Mouse (Mus musculus) cerebral cortex, adult 2 months (tissue): ENCODE data around the gene Iqce.

Source experiments
- WGBS: fragments of 180-500 bp; shearing (Covaris S2); methylation state at CpG from one replicate; pipeline ENCODE4 v1.1.7; 2018; 5-methylcytosine and 5-hydroxymethylcytosine counted together

The Iqce gene

DNA sequence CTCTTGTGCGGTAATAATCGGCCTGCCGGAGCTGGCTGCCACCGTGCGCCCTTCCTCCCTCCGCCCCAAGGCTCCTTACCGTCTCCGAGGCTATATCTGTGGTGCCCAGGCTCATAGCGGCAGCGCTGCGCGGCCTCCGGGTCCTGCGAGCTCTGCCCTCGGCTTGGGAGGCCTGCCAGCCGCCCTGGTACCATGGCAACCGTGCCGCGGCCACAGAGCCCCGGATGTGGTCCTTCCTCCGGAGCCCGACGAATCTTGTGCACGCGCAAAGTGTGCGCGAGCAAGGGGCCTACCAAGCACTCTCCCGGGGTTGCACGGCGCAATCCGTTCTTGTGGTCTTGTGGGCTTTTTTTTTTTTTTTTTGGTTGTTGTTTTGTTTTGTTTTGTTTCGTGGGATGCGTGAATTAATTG lies at the start of gene Iqce:
Gene Iqce (minus strand): TSS at position 276 of the 411 bp plus-strand sequence.
- WGBS = under 1% methylated on average over 33 of the region's 33 CpGs

DNA sequence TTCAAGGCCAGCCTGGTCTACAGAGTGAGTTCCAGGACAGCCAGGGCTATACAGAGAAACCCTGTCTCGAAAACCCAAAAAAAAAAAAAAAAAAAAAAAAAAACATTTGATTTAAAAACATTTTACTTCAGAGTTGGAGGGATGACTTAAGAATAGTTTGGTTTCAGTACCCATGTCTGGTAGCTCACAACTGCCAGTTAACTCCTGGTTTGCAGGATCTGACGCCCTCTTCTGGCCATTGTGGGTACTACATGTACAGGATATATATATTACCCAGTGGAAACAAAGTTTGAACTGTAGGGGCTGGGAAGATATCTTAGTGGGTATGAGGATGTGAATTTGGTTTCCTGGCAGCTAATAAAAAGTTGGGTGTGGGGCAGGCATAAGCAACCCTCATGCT lies 48.7 kb upstream of the Iqce start:
- WGBS = 2% methylated on average over 1 of the region's 2 CpGs

DNA sequence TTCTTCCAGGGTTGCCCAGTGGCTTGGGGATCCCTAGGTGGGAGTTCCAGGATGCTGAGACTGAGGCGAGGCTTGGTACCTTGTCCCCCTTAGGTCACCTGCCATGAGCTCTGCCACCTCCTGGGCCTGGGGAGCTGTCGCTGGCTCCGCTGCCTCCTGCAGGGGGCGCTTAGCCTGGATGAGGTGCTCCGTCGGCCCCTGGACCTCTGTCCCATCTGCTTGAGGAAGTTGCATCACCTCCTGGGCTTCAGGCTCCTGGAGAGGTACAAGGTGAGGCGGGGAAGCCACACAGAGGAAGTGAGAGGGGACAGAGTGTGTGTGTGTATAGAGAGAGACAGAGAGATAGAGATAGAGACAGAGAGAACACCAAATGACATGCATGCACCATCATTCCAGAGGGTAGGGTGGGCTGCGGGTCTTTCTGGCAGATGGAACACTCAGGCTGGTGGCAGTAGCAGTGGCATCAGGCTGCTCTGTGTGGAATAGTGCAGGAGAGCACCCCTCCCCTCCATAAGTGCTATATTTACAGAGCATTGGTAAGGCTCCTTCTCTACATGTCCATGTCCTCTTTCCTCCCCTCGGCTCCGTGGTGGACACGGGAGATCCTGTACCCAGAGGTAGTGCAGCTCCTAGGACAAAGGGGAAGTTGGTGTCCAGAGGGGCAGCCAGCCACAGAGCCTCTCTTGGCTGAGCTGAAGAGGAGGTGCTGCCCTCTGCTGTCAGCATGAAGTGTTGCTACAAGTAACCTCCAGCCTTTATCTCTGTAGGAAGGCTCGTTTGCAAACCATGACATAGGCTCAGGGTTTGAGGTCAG lies 47.1 kb upstream of the Iqce start:
- WGBS = 17% methylated on average over 12 of the region's 12 CpGs

DNA sequence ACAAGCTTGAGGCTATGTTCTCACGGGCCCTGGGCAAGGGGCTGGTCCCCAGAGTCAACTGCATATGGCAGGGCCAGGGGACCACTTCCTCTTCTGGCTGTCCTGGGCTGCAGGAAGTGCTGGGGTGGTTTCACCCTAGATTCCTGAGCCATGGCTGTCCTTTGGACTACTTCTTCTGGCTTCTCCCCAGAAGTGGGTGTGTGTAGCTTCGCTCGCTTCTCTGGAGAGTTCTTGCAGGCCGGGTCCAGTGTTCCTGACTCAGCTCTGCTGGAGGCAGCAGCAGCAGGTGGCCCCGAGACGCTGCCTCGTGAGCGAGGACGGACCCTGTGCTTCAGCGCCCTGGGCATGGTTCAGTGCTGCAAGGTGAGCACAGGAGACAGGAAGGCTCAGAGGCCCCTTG lies 46.2 kb upstream of the Iqce start:
- WGBS = 75% methylated on average over 10 of the region's 10 CpGs

GRCm38 (mm10) chr5:140743706-140744131 lies 41.5 kb upstream of the Iqce start:
- 50% methylated on average over 12 of the region's 12 CpGs for WGBS

- WGBS = 69% methylated on average over 11 of the region's 11 CpGs
These were observed 38.9 kb upstream of the Iqce start for GRCm38 (mm10) chr5:140741040-140741439.

DNA sequence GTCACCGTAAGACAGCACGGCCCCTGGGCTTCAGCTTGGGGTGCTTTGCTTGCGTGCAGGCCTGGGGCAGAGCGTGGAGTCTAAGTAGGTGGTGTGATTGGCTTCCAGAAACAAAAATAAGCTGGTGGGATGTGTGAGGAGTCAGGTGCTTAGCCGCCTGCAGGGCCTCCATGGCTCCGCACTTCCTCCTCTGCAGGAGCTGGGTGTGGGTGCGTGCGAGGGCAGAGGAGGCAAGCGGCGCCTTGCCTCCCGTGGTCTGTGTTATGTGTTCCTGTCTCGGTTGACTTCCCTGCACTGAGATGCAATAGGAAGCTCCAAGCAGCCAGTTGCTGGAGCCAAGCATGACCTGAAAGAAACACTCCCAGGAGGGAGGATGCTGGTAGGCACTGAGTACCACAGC lies 37.6 kb upstream of the Iqce start:
- 39% methylated on average over 12 of the region's 12 CpGs for WGBS

DNA sequence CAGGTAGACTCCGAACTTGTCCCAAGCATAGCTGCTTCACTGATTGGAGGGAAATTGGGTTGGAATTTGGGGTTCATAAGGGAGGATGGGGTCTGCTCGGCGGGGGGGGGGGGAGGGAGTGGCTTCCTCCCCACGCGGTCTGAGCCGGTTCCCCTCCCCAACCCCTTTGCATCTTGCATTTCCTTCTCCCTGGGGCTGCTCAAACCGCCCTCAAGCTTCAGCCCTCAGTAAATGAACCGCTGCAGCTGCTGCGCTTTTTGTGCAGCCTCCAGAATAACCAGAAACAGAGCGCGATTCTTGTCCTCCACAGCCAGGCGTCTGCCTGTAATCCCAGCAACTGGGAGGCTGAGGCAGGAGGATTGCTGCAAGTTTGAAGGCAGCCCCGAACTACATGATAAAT lies 34.0 kb upstream of the Iqce start:
- 27% methylated on average over 13 of the region's 13 CpGs for WGBS

DNA sequence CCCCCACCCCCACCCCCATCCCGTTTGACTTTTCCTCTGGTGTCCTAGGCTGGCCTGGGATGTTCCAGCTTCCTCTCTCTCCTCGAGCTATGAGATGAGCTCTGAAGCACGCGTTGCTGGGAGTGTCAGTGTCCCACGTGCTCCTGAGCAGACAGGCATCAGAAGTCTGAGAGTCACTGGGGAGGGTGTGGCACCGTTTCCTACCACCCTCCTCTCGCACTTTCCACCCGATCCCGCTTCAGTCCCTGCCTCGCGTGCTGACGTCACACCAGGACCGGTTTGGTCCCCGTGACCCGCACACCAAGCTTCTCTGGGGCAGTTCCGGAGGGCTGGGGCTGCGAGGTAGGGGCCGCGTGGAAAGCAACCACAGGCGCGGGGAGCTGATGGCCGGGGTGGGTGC lies 33.1 kb upstream of the Iqce start:
- 3% methylated on average over 22 of the region's 22 CpGs for WGBS

- 83% methylated on average over 3 of the region's 3 CpGs for WGBS
These were observed 31.2 kb upstream of the Iqce start for GRCm38 (mm10) chr5:140733336-140733735.

DNA sequence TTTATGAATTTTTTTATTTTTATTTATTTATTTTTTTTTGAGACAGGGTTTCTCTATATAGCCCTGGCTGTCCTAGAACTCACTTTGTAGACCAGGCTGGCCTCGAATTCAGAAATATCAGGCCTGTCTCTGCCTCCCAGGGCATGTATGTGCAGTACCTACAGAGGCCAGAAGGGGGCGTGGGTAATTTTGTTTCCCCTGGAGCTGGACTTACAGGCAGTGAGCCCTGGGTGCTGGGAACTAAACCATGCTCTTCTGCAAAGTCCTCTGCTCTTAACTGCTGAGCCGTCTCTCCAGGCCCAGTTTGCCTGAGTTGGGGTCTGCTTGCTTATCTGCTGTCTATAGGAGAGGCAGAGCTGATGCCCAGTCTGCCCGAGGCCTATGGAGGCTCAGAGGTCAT lies 30.0 kb upstream of the Iqce start:
- WGBS = 74% methylated on average over 4 of the region's 4 CpGs

DNA sequence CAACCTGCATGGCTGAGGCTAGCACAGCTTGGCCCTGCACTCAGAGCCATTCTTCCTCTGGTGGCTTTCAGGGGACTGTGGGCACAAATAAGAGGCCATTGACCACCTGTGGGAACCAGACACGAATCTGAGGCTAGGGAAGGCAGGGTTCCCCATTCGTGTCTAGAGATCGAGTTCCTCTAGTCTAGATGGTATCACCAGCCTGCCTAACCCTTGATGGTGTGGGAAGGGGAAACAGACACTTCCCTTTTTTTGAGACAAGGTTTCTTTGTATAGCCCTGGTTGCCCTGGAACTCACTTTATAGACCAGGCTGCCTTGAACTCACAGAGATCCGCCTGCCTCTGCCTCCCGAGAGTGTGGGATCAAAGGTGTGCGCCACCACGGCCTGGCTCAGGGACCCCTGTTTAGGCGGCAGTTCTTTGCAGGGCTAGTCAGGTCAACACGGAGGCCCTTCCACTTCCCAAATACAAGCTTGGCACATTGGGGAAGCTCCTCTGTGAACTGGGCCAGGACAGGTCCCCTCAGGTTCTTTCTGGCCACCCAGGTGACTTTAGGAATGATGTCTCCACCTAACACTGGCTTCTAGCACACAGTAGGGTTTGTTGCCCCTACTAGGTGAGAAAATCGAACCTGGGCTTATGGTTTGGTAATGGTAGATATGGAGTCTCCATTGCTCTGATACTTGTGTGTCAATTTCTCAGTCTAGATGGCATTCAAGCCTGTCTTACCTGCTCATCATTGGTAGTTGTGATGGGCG lies 29.0 kb upstream of the Iqce start:
- 93% methylated on average over 11 of the region's 11 CpGs for WGBS

DNA sequence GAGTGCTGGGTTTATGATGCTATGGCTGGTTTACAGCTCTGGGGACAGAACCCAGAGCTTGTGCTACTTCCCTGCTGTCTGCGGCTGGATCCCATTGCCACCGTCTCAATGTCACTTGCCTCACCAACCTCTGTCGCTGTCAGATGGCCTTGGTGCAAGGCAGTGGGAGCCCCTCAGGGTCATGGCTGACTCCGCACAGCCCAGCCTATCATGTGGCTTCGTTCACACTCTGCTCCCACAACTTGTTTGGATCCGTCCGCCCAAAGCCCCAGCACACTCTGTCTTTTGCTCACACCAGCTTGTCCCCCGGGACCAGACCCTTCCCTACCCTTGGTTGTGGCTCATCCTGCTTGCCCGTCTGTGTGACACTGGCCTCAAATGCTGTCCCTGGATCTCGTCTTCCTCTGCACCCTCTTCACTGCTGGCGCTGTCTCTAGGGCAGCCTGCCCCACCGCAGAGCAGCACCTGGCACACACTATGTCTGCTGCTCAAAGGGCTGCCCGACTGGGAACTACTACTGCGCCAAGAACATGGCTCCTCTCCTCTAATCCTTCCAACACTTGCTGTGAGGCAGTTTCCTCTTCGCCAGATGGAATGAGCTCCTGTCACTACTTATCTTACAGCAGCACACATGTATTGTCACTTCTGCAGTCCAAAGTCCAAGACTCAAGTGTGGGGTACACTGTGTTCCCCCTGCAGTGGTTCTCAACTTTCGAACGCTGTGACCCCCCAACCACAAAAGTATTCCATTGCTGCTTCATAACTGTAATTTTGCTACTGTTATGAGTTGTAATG lies 25.0 kb upstream of the Iqce start:
- 77% methylated on average over 17 of the region's 17 CpGs for WGBS

GRCm38 (mm10) chr5:140726062-140726839 lies 24.1 kb upstream of the Iqce start:
- 64% methylated on average over 7 of the region's 7 CpGs for WGBS

GRCm38 (mm10) chr5:140723822-140724221 lies 21.6 kb upstream of the Iqce start, which contains the start of gene Amz1:
Gene Amz1, plus strand, starts transcription at chr5:140724127.
- 20% methylated on average over 13 of the region's 13 CpGs for WGBS

GRCm38 (mm10) chr5:140722121-140722520 lies 19.9 kb upstream of the Iqce start:
- WGBS = 75% methylated on average over 3 of the region's 3 CpGs

- 63% methylated on average over 7 of the region's 7 CpGs for WGBS
These were observed 18.6 kb upstream of the Iqce start for GRCm38 (mm10) chr5:140720773-140721172.

DNA sequence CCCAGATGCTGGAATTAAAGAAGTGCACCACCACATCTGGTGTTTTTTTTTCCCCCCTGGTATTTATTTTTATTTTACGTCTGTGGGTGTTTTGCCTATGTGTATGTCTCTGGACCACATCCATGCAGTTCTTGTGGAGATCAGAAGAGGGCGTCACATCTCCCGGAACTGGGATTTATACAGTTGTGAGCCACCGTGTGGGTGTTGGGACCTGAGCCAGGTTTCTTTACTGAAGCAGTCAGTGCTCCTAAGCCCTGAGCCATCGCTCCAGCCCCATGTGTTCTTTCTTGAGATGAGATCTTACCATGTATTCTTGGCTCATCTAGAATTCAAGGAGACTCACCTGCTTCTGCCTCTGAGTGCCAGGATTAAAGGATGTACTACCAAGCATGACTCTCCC lies 8.9 kb upstream of the Iqce start:
- 38% methylated on average over 5 of the region's 5 CpGs for WGBS

- WGBS = 90% methylated on average over 6 of the region's 6 CpGs
These were observed 8.1 kb upstream of the Iqce start for GRCm38 (mm10) chr5:140710315-140710714.

GRCm38 (mm10) chr5:140705501-140706171 lies 3.5 kb upstream of the Iqce start:
- 39% methylated on average over 7 of the region's 7 CpGs for WGBS
